Mouse (Mus musculus) ES-E14 (cell line): ENCODE measurements around the gene Fchsd2. TPM values are rescaled to one million over a fixed set of nuclear protein-coding genes. Genes with fewer than 3 reads are reported as not detected.
A peak's percentile ranks its signal among the peaks of the same experiment; 100 is the strongest.

Experiments used
- DNase-seq: peaks from one replicate; pipeline ENCODE4 v3.0.0-alpha.2; 2013; ENCODE audit warnings: low read depth, low spot score
- H3K27ac ChIP-seq: 2 replicates; pipeline ENCODE4 v1.5.1; 2012; ENCODE audit warnings: low read depth, mild to moderate bottlenecking, low read length, moderate library complexity, mixed read lengths; ENCODE audit not compliant: poor library complexity, insufficient read depth, severe bottlenecking
- H3K36me3 ChIP-seq: 2 replicates; pipeline ENCODE4 v1.6.1; 2012; ENCODE audit warnings: mild to moderate bottlenecking, low read length, moderate library complexity, mixed read lengths; ENCODE audit not compliant: control insufficient read depth, poor library complexity, insufficient read depth, severe bottlenecking
- H3K4me1 ChIP-seq, 2 experiments: fragments of 150-350 bp in 1 of 2; sonication (generic) in 1 of 2; 2 replicates each; pipeline ENCODE4 v1.6.1; 2012; ENCODE audit warnings: low read length in 2 of 2, mild to moderate bottlenecking in 1 of 2, mixed read lengths in 1 of 2; ENCODE audit not compliant: control insufficient read depth in 2 of 2, insufficient read depth in 2 of 2, poor library complexity in 1 of 2
- H3K4me3 ChIP-seq, 2 experiments: fragments of 150-350 bp in 1 of 2; sonication (generic) in 1 of 2; 2 replicates each; pipeline ENCODE4 v1.5.1; 2012; ENCODE audit warnings: low read length in 2 of 2, low read depth in 1 of 2, mild to moderate bottlenecking in 1 of 2, mixed read lengths in 1 of 2; ENCODE audit not compliant: insufficient read depth in 1 of 2, poor library complexity in 1 of 2, severe bottlenecking in 1 of 2
- H3K9ac ChIP-seq: 2 replicates; pipeline ENCODE4 v1.6.1; 2012; ENCODE audit warnings: low read depth, mild to moderate bottlenecking, low read length, mixed read lengths; ENCODE audit not compliant: poor library complexity, insufficient read depth, severe bottlenecking
- H3K9me3 ChIP-seq: fragments of 150-350 bp; sonication (generic); 2 replicates; pipeline ENCODE4 v1.6.1; 2012; ENCODE audit warnings: low read depth, mild to moderate bottlenecking, low read length; ENCODE audit not compliant: control insufficient read depth, insufficient read depth
- CHD2 ChIP-seq: IDR thresholded peaks from 2 replicates; pipeline ENCODE4 v1.6.1; 2014; ENCODE audit warnings: mild to moderate bottlenecking, low read depth, low read length, inconsistent platforms
- HCFC1 ChIP-seq: IDR thresholded peaks from 2 replicates; pipeline ENCODE4 v1.6.1; 2012; ENCODE audit warnings: low read length, inconsistent platforms, borderline replicate concordance; ENCODE audit not compliant: insufficient read depth
- MAFK ChIP-seq: IDR thresholded peaks from 2 replicates; pipeline ENCODE4 v1.6.1; 2014; ENCODE audit warnings: mild to moderate bottlenecking, low read depth, low read length, inconsistent platforms; ENCODE audit not compliant: insufficient read depth
- ZC3H11A ChIP-seq: IDR thresholded peaks from 2 replicates; pipeline ENCODE4 v1.6.1; 2012; ENCODE audit warnings: low read depth, mild to moderate bottlenecking, inconsistent platforms, low read length, borderline replicate concordance
- ZNF384 ChIP-seq: IDR thresholded peaks from 2 replicates; pipeline ENCODE4 v1.6.1; 2012; ENCODE audit warnings: low read depth, low read length, inconsistent platforms
- in situ Hi-C, 2 experiments: fragments of 600-800 bp; cut with MboI; formaldehyde crosslinking; loops; one replicate each; pipeline ENCODE4 v1.15.1; 2025; ENCODE audit warnings: low sequenced_read_pairs in 2 of 2, inconsistent platforms in 1 of 2; ENCODE audit not compliant: unreplicated experiment in 2 of 2
- total RNA-seq: library from RNA; depleted of rRNA; stranded (reverse); fragments of 300-350 nt; gene quantifications from 2 replicates; pipeline ENCODE4 v1.2.3, GENCODE M21; 2012

Gene Fchsd2
- total RNA-seq, 1 experiment, result 11.1 TPM

DNA sequence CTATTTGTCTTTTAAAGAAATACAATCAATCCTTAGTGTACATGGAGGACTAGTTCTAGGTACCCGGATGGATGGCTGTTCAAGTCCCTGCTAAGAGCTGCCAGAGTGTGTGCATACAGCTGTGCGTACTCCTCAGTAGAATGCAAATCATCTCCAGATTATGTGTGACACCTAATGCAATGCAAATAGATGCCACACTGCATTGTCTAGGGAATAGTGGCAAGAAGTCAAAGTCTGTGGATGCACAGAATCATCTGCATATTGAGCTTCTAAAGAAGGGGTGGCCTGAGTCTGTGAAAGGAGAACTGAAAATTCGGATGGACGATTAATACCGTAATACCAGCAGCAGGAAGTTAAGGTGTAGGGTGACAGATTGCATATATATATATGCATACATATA, 33.5 kb upstream of the Fchsd2 start:
- no peaks in the 10 kb centered on the region for H3K9me3 ChIP-seq
- no peak overlapping the region for H3K4me3 ChIP-seq
- in situ Hi-C loops, result loop anchor here in 1 of 2 experiments (25.0 kb wide), 1 partner anchor 228 kb away; no protein-coding TSS in a partner anchor
- no peaks in the 10 kb centered on the region for H3K36me3 ChIP-seq
- DNase-seq, result no peak
- TF ChIP-seq ZC3H11A, result no peak
- TF ChIP-seq HCFC1, result no peak
- no peak for TF ChIP-seq ZNF384
- TF ChIP-seq MAFK, result no peak
- TF ChIP-seq CHD2, result no peak
- no peak overlapping the region for H3K9ac ChIP-seq
- H3K4me1 ChIP-seq, result peaks cover 2 to 5% of the 10 kb centered on the region in 2 experiments; a peak in 2 of 4 replicates
- H3K27ac ChIP-seq, result no peak overlapping the region

DNA sequence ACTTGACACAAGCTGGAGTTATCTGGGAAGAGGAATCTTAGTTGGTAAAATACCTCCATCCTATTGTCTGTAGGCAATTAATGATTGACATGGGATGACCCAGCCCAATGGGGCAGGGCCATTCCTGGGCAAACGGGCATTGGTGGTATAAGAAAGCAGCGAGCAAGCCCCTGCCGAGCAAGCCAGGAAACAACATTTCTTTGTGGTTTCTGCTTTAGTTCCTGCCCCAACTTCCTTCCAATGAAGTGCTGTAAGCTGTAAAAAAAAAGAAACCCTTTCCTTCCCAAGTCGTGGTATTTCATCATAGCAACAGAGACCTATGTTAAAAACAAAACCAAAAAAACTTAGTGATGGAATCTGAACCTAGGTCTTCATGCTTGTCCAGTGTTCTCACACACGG, 32.2 kb upstream of the Fchsd2 start:
- no peaks in the 10 kb centered on the region for H3K9me3 ChIP-seq
- no peaks in the 10 kb centered on the region for H3K36me3 ChIP-seq
- H3K4me3 ChIP-seq, result no peak overlapping the region
- DNase-seq, result no peak
- no peak overlapping the region for H3K9ac ChIP-seq
- in situ Hi-C loops, result loop anchor here (10.0 to 25.0 kb wide), 2 partner anchors 224 to 227 kb away; no protein-coding TSS in a partner anchor
- H3K4me1 ChIP-seq, result peaks cover 2% of the 10 kb centered on the region in 2 experiments; a peak in 2 of 4 replicates
- TF ChIP-seq ZNF384 (no peak), ZC3H11A (no peak), HCFC1 (no peak), CHD2 (no peak), MAFK (no peak)
- no peak overlapping the region for H3K27ac ChIP-seq

DNA sequence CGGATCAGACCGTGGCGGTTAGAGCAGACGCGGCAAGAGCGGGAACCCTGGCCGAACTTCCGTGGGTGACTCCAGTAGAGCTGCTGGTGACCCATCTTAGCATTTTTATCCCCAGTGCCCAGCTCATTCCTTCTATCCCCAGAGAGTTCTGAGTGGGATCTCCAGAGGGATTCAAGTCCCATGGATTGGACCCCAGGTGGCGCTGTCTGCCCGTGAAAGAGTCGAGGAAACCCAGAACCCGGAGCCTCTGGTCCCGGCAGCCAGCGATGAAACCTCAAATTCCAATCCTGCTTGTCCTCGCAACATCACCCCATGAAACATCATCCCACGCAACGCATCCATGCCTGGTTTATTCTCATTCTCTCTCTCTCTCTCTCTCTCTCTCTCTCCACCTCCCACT, 31.3 kb upstream of the Fchsd2 start:
- Histone ChIP-seq H3K9ac (no peak overlapping the region), H3K4me1 (peaks cover 2% of the 10 kb centered on the region in 2 experiments; a peak in 2 of 4 replicates), H3K27ac (no peak overlapping the region), H3K4me3 (peak overlapping the region; percentile 22 to 56; a peak in 2 of 4 replicates), H3K36me3 (no peaks in the 10 kb centered on the region), H3K9me3 (no peaks in the 10 kb centered on the region)
- TF ChIP-seq CHD2 (no peak), ZC3H11A (peak; percentile 94)
- in situ Hi-C loops, result loop anchor here (10.0 to 25.0 kb wide), 2 partner anchors 223 to 226 kb away; no protein-coding TSS in a partner anchor
- DNase-seq, result peak; percentile 73

DNA sequence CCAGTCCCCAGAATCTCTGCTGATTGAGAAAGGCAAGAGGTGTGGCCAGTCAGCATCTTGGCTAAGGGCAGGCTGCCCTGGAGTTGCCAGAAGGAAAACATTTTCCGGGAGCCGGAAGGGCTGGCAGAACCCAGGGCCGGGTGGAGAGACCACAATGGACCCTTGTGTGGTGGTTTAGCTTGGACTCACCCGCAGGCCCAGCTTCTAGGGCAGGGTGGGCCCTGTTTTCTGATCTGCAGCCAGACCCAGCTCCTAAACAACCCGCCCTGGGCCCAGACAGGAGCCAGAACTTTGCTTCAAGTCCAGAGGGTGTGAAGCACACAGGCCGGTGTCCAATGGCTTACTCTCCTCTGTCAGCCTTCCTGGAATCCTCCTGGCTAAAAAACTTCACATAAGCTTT, 30.4 kb upstream of the Fchsd2 start:
- TF ChIP-seq ZC3H11A (no peak), HCFC1 (no peak)
- H3K9me3 ChIP-seq, result no peaks in the 10 kb centered on the region
- DNase-seq, result no peak
- H3K9ac ChIP-seq, result no peak overlapping the region
- in situ Hi-C loops, result loop anchor here (10.0 to 25.0 kb wide), 2 partner anchors 223 to 225 kb away; no protein-coding TSS in a partner anchor
- no peak overlapping the region for H3K4me3 ChIP-seq
- H3K4me1 ChIP-seq, result peaks cover 2% of the 10 kb centered on the region in 2 experiments; a peak in 2 of 4 replicates
- H3K27ac ChIP-seq, result no peak overlapping the region
- no peaks in the 10 kb centered on the region for H3K36me3 ChIP-seq

DNA sequence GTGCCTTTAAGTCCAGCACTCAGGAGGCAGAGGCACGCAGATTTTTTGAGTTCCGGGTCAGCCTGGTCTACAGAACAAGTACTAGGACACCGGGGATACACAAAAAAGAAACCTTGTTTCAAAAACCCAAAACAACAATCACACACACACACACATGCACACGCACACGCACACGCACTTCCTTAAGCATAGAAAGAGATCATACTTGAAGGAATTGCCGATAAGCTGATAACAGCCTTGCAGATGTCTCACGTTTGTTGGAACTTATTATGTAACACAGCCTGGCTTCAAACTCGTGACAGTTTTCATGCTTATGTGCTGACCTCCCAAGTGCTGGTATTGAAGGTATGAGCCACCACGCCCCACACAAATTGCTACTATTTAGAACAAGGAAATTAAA, 29.1 kb upstream of the Fchsd2 start:
- in situ Hi-C loops, result loop anchor here (10.0 to 25.0 kb wide), 2 partner anchors 221 to 224 kb away; no protein-coding TSS in a partner anchor
- Histone ChIP-seq H3K9ac (no peak overlapping the region), H3K4me3 (no peak overlapping the region), H3K4me1 (peaks cover 2% of the 10 kb centered on the region in 2 experiments; a peak in 2 of 4 replicates), H3K27ac (no peak overlapping the region), H3K36me3 (no peaks in the 10 kb centered on the region), H3K9me3 (no peaks in the 10 kb centered on the region)
- no peak for DNase-seq
- TF ChIP-seq HCFC1, result no peak
- no peak for TF ChIP-seq ZC3H11A
- no peak for TF ChIP-seq CHD2
- TF ChIP-seq MAFK, result no peak
- TF ChIP-seq ZNF384, result no peak
